Mouse (Mus musculus) MEL-GATA-1-ER (cell line): ENCODE results near the gene Tshz2.
"Not testable (repeated sequence)": the region's sequence is repeated elsewhere in the genome, so short reads cannot be mapped to it uniquely, and the experiment has no call there.

Experiments used
- DNase-seq: peaks from one replicate; pipeline ENCODE4 v3.0.0-alpha.2; 2012; ENCODE audit warnings: low read depth; ENCODE audit errors: extremely low read depth

Gene Tshz2

DNA sequence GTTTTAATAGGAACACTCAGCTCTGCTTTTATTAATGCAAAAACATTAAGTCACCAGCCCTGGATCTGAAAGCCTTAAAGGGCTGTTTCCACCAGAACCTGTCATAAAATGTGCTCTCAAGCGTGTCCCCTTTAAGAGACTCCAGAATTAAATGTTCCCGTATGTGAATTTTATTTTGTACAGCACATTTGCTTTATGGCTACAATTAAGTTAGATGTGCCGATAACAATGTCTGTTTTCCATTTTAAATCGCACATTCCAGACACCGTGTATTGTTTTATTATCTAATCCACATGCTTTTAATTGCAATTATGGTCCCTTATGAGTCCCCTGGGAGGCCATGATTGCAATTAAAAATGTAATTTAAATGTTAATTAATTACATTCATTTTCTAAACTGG, 178.8 kb downstream of the Tshz2 start:
- DNase-seq: no peak

DNA sequence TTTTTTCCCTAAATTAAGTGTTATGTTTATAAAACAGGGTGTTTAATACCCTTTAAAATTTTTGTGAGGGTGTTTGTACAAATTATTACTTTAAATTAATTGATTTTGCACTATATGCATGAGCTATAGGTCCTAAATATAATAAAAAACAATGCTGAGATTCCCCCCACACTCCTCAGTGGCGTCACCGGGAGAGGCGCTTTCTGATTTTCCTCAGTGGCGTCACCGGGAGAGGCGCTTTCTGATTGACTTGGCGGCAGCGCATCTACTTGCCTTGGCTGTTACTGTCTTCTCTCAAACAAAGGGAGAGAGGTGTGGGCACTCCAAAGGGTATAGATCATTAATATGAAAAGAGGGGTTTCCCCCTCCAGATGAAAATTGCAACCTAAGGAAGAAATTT, 179.2 kb downstream of the Tshz2 start:
- no peak for DNase-seq

DNA sequence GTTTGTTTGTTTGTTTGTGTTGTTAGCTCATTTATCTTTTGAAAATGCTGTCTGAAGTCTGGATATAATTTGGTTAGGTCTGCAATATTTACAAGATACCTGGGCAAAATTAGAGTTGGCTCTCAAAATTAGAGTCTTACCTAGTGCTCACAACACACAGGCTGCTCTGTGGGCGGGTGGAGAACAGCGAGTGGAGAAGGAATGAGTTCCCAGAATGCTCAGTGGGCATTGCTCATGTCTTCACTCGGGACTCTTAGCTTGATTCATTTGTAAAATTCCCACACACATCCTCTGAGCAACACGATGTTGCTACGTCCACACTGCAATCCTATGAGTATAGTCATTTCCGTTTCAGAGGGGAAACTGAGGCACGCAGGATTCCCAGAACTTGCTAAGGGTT, 180.1 kb downstream of the Tshz2 start:
- DNase-seq: no peak

DNA sequence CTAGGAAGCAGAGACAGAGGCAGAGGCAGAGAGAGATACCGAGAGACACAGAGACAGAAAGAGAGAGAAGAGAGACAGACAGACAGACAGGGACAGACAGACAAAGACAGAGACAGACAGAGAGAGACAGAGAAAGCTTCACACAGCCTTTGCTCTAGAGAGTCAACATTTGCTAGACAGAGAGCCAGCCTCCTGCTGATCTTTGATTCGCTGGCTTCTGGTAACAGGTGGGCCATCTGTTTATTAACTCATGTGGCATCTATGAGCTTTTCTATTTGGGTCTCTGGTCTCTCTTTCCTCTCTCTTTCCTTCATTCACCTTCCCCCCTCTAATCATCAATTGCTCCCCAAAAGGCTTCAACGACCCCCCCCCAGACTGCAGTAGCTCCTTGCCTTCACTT, 181.5 kb downstream of the Tshz2 start:
- DNase-seq: no peak

DNA sequence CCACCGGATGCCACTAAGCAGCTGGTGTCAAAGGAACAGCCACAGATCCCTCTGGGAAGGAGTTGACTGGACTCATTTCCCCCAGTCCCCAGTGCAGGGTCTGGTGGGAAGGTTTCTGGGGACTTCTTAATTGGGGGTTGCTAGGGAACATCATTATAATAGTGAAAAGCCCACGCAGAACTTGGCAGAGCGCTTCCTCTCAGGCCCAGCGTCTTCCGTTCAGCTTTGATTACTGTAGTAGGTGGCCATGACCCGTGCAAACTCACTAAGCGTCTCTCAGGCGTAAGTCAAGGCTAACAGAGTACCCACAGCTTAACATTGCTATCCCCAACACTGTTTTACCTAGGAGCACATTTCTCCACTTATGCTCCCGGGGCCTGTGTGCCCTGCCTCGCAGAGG, 181.9 kb downstream of the Tshz2 start:
- DNase-seq: no peak

DNA sequence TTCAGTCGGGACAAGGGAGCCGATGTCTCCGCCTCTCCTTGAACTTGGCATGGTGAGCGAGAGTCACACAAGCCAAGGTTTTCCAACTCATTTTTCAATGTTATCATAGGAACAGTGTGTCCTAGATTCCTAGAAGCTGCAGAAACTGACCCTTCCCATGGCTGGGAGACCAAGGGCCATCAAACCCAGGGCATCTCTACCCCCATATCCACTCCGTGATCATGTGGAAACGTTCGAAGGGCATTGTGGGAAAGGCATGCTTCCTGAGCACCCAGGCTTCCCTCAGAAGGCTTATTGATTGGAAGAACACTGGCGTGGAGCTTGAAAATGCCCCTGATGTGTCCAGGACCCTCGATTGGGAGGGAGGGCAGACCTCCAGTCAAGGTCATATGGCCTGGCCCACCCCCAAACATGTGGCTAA, 188.2 kb downstream of the Tshz2 start:
- DNase-seq: no peak

DNA sequence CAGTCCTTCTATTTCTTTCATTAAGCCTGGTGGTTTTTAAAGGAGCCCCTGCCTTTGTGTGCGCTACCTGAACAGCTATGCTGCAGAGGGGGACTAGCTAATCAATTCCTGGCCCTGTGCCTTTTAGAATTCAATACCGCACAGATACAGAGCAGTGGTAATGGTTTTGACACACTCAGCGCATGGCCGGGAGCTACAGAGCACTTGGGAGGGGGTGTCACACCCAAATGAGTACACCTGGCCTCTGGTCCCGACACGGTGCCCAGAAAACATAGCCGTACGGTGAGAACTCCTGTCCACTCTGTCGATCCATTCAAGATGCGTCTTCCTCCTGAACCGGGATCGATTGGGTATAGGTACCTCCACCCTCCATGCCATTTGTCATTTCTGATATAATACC, 193.1 kb downstream of the Tshz2 start:
- no peak for DNase-seq

DNA sequence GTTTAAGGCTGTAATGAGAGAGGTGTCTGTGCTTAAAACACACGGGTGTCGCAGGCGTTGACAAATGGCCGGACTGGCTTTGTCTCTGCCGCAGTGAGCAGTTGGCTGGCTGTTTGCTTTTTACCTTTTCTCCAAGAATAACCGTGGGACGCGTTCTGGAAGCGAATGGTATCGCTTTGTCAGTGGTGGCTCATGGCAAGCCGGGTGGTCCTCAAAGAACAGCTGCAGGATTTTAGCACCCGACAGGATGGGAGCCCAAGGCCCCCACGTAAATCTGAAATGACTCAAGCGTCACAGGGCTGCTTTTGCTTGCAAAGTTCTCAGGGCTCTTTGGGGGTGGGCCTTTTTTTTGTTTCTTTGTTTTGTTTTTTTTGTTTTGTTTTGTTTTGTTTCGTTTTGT, 193.5 kb downstream of the Tshz2 start:
- DNase-seq: no peak

DNA sequence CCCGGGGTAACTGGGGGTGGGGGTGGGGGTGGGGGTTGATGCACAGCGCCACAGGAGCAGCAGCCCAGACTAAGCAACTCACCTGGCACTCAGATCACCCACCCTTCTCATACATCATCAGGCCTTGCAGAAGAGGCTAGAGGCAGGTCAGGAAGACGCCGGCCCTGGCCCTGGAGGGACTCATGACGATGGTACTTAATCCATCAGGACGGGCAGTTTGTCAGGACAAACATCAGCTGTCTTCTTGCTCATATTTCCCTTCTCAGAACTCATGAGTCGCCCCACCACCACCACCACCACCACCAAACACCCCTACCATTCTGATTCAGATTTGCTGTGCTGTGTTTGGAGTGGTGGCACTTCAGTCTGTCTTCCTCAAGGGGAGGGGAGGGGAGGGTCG, 194.0 kb downstream of the Tshz2 start:
- no peak for DNase-seq

DNA sequence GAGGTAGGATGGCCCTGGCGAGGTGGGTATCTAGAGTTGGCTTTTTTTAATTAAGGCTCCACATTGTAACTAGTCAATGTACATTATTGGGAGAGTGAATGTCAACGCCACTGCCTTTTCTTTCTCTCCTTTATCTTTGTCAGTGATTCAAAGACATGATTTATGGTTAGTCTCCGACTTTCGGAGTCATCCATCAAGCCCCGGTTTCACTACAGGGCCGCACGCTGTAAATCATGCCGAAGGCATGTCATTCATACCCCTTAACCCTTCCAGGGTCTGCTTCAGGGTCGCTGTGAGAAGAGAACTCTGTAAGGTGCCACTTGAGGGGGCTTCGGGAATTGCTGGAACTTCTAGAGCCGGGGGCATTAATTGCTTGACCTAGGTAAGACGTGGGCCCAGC, 199.4 kb downstream of the Tshz2 start:
- DNase-seq: no peak

DNA sequence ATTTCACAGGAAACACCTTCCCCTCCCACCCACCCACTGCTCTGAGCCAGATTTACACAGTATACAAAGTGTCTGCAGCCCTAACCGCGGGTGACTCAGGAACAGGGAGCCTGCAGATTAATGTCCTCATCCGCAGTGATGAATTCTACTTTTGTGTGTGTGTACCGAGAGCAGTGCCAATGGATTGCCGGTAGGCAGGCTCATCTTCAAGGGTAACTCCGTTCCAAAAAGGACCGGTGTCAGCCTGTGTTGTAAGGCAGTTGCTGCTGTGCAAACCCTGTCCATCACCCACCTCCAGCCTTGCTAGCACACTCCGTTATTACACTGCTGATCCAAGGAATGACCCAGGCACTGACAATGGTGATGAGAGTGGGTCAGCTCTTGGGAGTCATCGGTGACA, 200.8 kb downstream of the Tshz2 start:
- no peak for DNase-seq

DNA sequence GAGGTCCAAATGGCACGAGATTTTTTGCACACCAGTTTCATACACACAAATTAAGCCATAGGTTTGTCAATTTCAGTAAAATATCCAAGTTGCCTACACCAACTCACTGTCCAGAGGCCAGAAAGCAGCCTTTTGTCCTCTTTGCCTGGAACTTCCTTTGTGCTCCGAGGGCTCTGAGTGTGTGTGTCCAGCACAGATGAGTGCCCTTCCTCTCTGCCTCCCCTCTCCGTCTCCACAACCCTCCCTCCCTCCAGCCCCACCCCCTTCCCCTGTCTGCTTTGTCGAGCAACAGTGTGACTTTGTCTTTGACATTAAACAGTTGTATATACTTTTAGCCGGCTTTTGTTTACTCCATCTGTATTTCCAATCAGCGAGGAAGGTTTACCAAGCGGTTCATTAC, 201.8 kb downstream of the Tshz2 start:
- DNase-seq: no peak

DNA sequence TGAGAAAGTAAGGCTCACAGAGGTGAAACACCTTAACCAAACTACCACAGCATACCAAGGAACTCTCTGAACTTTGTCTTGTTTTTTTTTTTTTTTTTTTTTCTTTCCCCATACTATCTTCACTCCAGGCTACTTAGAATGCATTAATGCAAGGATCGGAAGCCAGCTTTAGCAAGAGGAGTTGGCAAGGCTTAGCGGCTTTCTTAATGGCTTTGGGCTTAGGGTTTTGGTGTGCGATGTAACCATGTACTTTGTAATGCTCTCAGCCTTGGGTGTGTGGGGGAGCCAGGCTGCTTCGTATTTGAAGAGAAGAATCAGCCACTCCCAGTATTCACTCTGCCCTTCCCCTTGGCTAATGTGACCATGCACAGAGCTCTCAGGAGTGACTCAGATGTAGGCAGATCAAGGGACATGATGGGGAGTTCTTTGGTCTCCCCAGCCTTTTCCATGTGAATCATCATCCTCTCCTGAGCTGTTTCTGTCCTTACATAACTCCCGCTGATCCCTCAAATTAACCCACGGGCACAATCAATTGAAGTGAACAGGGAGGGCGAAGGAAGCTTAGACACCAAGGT, 204.3 kb downstream of the Tshz2 start:
- no peak for DNase-seq

DNA sequence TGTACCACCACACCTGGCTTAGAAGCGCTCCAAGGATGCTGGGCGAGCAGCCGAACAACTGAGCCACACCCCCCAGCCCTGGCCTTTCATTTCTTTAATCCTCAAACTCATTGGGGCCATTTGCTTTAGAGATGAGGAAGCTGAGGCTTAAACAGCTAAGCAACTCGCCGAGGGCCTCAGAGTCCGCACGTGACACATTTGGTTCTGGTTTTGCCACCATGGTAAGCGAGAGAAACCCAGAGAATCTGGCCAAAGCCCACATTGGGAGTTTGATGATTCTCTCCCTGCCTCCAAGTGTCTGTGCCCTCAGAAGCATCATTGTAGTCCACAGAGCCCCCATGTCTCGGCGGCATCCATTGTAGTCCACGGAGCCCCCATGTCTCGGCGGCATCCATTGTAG, 205.7 kb downstream of the Tshz2 start:
- DNase-seq: no peak

DNA sequence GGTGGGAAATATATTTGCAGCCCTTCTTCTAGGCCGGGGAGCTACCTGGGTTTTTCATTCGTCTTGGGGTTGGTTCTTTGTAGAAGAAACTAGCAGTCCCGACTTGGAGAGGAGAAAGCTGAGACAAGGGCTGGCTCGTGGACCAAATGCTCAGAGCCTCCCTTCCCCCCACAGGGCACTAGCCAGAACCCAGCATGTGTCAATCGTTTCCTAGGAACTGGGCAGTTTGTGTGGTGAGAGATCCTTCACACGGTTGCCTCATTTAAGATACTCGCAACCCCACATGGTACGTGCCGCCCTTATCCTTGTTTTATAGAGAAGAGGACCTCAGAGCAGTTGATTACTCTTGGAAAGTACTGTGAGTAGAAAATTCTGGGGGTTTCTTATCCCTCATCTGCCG, 208.6 kb downstream of the Tshz2 start:
- no peak for DNase-seq

DNA sequence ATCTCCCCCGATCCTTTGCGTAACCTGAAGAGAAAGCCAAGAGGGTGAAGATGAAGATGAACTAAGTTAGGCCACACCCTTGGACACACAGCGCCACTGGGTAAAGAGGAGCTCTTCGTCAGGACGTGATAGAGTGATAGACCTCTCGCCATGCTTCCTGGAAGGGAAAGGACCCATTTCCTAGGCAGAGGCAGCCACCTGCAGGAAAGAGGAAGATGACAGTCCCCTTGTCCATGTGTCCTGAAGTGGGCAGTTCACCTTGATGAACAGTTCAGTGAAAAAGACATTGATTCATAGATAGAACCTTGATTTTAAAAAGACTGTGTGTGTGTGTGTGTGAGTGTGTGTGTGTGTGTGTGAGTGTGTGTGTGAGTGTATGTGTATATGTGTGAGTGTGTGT, 209.7 kb downstream of the Tshz2 start:
- DNase-seq: no peak

DNA sequence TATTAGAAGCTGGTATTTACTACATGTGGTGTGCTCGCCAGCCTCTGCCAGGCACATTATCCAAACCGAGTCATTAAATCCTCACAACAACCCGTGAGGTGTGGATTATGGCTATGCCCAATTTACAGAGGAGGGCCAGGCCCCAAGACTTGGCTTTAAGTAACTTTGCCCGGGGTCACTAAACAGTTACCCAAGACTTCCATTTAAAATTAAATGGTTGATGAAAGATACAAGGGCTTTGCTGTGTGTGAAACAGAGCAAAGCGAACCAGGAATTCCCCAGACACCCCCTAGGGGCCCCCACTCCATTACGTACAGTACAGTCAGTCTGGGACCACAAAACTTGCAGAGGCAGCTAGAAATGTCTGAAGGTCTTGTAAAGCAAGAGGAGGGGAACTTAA, 210.7 kb downstream of the Tshz2 start:
- DNase-seq: no peak

DNA sequence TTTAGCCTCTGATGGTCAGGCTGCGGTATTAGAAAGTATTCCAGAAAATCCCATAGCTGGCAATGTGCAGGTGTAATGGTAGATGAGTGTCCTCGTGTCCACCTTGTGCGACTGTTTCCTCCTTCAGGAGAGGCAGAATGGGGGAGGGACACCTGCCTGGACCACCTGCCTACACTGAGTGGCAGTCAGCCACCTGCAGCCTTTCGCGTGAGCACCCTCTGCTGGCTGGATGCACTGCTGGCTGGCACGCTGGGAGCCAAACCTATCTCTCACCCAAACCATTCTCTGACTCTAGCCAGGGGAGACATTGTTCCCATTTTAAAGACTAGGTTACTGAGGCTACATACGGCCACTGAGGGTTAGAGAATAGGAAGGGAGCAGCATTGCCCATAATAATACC, 216.3 kb downstream of the Tshz2 start:
- no peak for DNase-seq

DNA sequence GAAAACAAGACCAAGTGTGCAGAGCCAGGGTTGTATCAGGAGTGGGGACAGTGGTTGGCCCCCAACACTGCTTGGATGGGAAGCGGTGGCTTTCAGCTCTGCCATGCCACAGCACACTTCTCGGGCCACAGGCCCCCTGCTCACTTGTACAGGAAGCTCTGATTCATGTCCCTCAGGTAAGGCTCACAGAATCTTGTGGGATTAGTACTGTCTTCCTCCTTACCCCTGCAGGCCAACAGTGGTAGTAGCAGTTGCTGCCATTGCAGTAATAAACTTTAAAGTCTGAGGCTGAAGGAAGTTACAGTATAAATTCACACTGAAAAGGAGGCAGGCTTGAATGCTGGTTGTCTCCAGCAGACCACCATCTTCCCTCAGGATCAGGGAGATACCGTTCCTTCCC, 216.7 kb downstream of the Tshz2 start:
- no peak for DNase-seq

DNA sequence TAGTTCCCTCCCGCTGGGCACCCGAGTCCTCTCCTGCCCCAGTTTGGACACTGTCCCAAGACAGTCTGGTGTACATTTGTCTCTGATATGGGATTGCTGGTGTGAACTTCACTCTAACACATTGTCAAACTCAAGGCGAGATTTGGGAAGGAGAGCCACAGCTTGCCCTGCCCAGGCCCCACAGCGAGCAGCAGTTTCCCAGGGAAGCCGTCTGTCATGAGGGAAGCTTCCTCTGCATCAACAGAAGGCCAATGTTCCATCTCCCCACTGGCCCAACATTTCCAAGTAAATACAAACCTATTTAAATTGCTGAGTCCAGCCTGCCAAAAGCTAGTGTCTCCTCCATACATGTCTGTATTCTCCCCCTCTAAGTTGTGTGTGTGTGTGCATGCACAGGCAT, 218.8 kb downstream of the Tshz2 start:
- DNase-seq: no peak

DNA sequence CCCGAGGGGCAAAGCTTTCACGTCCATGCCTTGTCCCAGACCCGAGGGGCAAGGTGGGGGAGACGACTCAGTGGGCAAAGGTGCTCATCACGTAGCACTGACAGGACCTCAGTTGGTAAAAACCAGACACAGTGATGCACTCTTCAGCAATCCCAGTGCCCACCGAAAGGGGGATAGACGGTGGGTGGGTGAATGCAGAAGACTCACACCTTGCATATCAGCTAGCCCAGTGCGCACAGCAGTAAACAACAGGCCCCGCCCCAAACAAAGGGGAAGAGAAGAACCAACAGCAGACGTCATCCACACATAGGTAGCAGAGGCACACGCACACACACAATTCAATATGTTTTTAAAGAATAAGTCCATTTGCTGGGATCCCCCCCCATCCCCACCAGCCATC, 221.7 kb downstream of the Tshz2 start:
- no peak for DNase-seq

DNA sequence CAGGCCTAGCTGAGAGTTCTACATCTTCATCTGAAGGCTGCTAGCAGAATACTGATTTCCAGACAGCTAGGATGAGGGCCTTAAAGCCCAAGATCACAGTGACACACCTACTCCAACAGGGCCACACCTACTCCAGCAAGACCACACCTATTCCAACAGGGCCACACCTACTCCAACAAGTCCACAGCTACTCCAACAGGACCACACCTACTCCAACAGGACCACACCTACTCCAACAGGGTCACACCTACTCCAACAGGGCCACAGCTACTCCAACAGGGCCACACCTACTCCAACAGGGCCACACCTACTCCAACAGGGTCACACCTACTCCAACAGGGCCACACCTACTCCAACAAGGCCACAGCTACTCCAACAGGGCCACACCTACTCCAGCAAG, 224.2 kb downstream of the Tshz2 start:
- DNase-seq: not testable (repeated sequence)

DNA sequence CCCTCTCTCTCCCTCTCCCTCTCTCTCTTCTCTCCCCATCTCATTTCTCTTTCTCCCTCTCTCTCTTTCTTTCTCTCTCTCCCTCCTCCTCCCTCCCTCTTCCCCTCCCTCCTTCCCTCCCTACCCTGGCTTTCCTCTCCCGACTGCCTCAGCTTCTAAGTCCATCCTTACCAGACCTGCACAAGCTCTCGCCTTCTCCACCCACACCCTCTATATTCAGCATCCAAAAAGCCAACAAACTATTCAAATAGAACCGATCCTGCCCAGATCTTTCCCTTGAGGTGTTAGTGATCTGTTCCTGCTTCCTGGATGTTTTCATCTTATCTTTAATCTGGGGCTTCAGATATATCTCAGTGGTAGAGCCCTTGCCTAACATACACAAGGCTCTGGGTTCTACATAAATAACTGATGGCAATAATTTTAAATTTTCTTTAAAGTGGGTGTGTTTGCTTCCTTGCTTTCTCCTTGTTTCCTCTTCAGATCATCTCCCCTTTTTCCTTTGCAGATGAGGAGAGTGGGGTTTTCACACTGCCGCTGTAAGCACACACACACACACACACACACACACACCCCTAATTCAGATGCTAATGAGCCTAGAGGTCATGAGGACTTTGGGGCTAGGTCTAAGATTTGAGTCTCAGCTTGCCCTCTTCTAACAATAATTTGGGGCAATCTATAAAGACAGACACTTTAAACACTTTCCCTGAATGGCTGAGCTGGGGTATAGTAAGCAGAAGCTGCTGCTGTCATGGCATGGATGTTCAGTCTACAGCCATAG, 226.5 kb downstream of the Tshz2 start:
- DNase-seq: no peak

DNA sequence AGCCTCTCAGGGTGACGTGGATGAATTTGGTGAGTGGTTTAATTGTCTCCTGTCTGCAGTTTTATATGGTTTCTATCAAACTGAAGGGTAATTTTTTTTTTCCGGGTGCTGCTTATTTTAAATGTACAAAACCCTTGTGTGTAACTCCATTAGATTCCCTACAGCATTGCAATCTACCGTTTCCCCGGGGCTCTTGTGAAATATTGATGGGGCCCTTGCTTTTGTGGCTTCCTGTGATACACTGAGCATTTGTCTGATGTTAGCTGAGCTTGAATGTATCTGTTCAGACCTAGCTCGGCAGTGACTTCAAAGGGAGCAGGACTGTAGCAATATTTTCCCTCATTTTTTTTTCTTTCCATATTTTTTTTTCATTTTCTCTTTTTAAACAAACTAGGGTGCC, 228.1 kb downstream of the Tshz2 start:
- DNase-seq: no peak
